Mouse (Mus musculus) neutrophil, adult 83 days (primary cell): Measurements from ENCODE around the gene Lrrc10b. TPM values are rescaled to one million over a fixed set of nuclear protein-coding genes. Genes with fewer than 3 reads are reported as not detected.

Experiments used
- total RNA-seq, 2 experiments: library from RNA; stranded (reverse); gene quantifications; one replicate each; pipeline ENCODE4 v1.2.4; 2023

Lrrc10b gene
- not detected for total RNA-seq

DNA sequence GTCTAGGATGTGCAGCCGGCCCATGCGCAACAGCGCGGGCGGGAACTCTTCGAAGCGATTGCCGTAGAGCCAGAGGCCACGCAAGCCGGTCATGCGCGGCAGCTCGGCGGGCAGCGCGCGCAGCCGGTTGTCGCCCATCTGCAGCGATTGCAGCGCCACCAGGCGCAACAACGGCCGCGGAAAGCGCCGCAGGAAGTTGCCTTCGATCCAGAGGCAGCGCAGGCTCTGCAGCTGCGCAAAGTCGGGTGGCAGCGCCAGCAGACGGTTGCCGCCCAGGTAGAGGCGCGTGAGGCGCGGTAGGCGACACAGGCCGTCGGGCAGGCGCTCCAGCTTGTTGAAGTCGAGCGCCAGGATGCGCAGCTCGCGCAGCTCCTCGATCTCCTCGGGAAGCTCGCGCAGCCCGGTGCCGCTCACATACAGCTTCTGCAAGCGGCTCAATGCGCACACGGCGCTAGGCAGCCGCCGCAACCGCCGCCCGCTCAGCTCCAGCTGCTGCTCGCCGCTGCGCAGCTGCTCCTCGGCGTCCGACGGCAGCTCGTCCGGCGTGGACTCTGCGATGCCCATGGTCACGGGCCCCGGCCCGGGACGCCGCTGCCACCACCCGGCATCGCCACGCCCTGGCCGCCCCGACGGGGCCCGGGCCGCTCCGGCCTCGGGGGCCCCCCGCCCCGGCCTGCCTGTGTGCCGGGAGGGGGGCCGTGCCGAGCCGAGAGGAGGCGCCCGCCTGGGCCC lies at the start of gene Lrrc10b:
TSS of gene Lrrc10b (minus strand) at position 722 of the 732 bp plus-strand sequence.

DNA sequence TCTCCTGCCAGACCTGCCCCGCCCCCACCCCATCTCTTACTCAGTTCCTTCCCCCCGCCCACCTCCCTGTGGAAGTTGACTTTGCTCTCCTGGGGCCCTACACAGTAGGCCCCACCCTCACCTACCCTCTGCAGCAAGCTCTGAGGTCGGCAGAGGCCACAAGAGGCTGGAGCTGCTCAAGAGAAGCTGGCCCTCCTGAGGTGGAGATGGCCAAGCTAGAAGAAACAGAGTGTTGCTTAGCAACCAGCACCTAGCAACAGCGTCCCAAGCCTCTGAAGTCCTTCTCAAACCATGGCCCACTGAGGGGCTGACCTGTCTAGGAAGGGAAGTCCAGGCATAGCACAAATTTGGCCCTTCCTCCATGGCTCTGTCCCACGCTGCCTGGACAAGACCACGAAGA lies 25.4 kb upstream of the Lrrc10b start, which contains the start of gene Ppp1r32:
TSS of gene Ppp1r32 (minus strand) at position 226 of the 400 bp plus-strand sequence.

Other genes with a start within 250 kb of the Lrrc10b start
- gene Myrf, start 216.7 kb downstream of the Lrrc10b start, total RNA-seq: under 1 TPM in 1 of 2 experiments, not detected in 1; 0.11 TPM
- under 1 TPM; 0.15 to 0.18 TPM for gene Dagla, start 152.6 kb downstream of the Lrrc10b start, total RNA-seq
- not detected for gene Syt7, start 68.4 kb downstream of the Lrrc10b start, total RNA-seq
- 1 to 10 TPM; 1.2 to 1.9 TPM for gene Ppp1r32, start 25.5 kb upstream of the Lrrc10b start, total RNA-seq
- gene Cpsf7, start 67.8 kb upstream of the Lrrc10b start, total RNA-seq: 10 to 100 TPM; 72.4 to 78.9 TPM
- gene Sdhaf2, start 68.7 kb upstream of the Lrrc10b start, total RNA-seq: 10 to 100 TPM; 35.0 to 40.0 TPM
- gene Tmem216, start 98.8 kb upstream of the Lrrc10b start, total RNA-seq: 10 to 100 TPM; 45.4 to 47.5 TPM
- gene Cyb561a3, start 119.7 kb upstream of the Lrrc10b start, total RNA-seq: 10 to 100 TPM; 42.0 to 46.2 TPM
- 1 to 10 TPM; 6.4 to 7.9 TPM for gene Tmem138, start 119.9 kb upstream of the Lrrc10b start, total RNA-seq
- 100 to 1,000 TPM; 103 to 114 TPM for gene Ddb1, start 147.9 kb upstream of the Lrrc10b start, total RNA-seq
- 1 to 10 TPM; 6.6 to 8.1 TPM for gene Tkfc, start 148.2 kb upstream of the Lrrc10b start, total RNA-seq
- 1 to 10 TPM in 1 of 2 experiments, under 1 TPM in 1; 0.46 to 1.2 TPM for gene Vwce, start 176.7 kb upstream of the Lrrc10b start, total RNA-seq
- not detected for gene Pga5, start 220.6 kb upstream of the Lrrc10b start, total RNA-seq
- gene Vps37c, start 231.3 kb upstream of the Lrrc10b start, total RNA-seq: 10 to 100 TPM; 44.6 to 48.3 TPM